Mouse (Mus musculus): ENCODE measurements around the gene Morf4l1.
"Not testable (repeated sequence)": the region's sequence is repeated elsewhere in the genome, so short reads cannot be mapped to it uniquely, and the experiment has no call there.

Gene Morf4l1

GRCm38 (mm10) chr9:90060932-90061331 lies 53.6 kb downstream of the Morf4l1 start:
- DNase-seq (ENCODE audit: inconsistent ontology term), result not testable (repeated sequence)

DNA sequence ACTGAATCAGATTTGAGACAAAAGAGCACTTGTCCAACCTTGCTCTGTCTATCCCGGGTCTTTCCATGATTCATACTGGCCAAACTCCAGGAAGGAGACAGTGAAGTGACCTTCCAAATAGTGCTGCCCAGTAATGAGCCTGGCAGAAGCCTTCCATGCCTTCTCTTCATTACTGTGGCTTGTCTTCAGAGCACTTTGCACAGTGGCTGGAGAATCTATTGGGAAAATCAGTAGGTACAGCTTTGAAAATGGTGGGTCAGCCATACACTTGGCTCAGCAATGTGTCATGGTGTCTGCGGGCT lies 54.0 kb downstream of the Morf4l1 start:
- DNase-seq (ENCODE audit: inconsistent ontology term), result peak; percentile 96

- no peak for DNase-seq (ENCODE audit: inconsistent ontology term)
Observed at GRCm38 (mm10) chr9:90059828-90060573, 54.6 kb downstream of the Morf4l1 start.

DNA sequence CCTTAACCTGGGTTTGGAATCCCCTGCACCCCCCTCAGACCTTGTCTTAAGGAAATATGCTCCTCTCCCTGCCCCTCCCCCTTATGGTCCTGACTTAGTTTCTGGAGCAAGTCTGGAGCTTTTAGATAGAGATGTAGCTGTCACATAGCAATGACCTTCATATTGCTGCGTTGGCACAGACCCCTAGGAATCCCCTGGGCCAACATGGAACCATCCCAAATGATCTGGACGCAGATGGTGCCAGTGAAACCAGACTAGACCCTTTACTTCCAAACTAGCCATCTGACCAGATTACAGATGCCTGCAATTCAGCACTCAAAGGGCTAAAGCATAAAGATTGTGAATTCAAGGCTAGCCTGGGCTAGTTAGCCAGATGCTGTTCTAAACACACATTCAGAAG lies 57.9 kb downstream of the Morf4l1 start:
- DNase-seq (ENCODE audit: inconsistent ontology term), result no peak

DNA sequence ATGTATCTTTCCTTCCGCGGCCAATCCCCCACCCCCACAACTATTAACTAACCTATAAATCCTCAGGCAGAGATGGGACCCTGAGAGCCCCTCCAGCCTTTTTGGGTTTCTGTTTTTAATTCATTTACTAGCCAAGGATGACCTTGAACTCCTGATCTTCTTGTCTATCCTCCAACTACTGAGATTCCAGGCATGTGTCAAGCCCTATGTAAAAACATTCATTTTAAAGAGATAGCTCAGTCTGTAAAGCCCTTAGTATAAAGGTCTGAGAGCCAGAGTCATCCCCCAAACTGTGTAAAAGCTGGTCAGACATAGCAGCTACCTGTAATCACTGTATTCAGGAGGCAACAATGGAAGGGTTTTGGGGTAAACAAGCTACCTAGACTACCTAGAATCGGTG lies 58.7 kb downstream of the Morf4l1 start:
- no peak for DNase-seq (ENCODE audit: inconsistent ontology term)

GRCm38 (mm10) chr9:90055409-90055808 lies 59.2 kb downstream of the Morf4l1 start:
- DNase-seq (ENCODE audit: inconsistent ontology term), result no peak

DNA sequence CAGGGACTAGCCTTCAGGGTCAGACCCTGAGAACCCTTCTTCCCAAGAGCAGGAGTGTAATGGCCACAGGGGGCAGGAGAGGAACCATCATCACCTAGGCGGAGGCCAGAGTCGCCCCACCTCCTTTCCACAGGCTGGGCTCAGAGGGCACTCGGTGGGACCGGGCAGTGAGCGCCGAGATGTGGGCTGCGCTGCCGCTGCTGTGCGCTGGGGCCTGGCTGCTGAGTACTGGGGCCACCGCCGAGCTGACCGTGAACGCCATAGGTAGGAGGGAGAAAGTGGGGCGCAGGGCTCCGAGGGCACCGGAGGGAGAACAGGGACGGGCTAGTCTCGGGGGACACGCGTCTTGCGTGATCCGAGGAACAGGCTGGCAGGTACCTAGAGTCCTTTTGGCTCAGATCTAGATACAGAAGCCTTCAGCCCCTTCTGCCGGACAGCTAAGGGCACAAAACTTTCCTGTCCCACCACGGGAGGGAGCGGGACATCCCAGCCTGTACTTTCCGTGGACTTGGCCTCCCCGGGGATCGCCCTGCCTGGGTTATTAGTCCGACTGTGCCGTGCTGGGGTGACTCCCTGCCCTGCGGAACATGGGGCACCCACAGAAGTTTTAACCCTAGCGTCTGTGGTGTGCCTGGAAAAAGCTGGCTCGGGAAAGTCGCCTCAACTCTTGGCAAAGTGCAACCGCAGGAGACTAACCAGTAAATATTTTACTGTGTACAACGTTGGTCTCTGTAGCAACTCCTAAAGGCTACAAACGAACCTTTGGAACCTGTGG lies 60.0 kb downstream of the Morf4l1 start:
- peak; percentile 84 for DNase-seq (ENCODE audit: inconsistent ontology term)

GRCm38 (mm10) chr9:90053852-90054251 lies 60.7 kb downstream of the Morf4l1 start, which contains the start of gene Ctsh:
TSS of gene Ctsh (plus strand) at chr9:90054152.
- DNase-seq (ENCODE audit: inconsistent ontology term), result no peak

DNA sequence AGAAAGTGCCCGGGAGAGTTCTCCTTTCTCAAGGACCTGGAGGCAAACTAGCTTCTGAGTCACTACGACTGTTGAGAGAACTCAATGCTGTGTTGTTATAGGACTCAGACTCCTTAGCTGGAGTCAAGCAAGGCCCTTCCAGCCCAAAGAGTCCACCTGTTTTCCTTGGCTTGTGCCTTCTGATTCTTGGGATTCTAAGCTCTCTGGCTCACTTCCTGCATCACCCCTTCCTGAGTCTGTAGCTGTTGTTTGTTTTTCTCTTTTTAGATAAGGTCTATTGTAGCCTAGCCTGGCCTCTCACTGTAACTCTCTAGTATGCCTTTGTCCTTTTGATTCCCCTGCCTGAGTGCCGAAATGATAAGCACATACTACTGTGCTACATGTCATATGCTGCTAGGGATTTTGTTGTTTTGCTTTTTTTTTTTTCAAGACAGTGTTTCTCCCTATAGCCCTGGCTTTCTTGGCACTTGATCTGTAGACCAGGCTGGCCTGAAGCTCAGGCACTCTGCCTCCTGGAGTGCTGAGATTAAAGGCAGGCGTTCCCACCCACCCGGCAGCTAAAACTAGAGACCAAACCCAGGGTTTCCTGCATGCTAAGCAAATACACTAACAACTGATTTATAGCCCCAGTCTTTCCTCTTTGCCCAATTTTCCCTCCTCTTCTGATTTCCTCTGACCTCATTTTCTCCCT lies 66.5 kb downstream of the Morf4l1 start:
- DNase-seq (ENCODE audit: inconsistent ontology term), result no peak

DNA sequence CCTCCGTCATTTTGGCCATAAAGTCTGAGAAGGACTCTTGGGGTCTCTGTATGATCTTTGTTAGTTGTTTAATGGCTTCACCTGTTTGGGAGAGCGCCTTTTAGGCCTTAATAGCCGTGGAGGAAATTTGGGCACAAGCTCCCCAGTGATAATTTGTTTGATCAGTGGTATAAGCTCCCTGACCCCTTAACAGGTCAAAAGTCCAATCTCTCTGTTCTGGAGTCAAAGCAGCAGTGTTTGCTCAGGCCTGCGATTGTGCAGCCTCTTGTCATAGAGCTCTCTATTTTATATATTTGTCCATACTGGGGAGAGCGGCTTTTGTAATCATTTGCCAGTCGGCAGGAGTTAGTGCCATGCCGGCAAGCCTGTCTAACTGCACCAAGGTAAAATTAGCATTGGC lies 69.4 kb downstream of the Morf4l1 start:
- DNase-seq (ENCODE audit: inconsistent ontology term), result no peak

DNA sequence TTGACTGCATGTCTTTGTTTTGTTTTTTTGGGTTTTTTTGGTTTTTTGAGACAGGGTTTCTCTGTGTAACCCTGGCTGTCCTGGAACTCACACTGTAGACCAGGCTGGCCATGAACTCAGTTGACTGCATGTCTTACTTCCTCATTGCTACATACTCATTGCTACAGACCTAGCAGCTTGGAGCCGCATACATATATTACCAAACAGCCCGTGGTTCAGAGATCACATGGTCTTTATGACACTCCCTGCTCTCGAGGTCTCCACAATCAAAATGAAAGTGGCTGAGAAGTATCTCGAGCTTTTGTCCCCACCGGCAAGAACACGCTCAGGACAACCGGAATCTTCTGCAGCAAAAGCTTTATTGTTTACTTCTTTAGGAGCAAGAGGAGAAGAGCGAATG lies 71.7 kb downstream of the Morf4l1 start:
- not testable (repeated sequence) for DNase-seq (ENCODE audit: inconsistent ontology term)
